Mouse (Mus musculus) limb, embryonic 10.5 days (tissue): ENCODE results near the gene Hoxc10. TPM values are rescaled to one million over a fixed set of nuclear protein-coding genes. Genes with fewer than 3 reads are reported as not detected.

Experiments used
- DNase-seq: peaks from one replicate; pipeline ENCODE4 v3.0.0-alpha.2; 2017; ENCODE audit warnings: low spot score
- H3K27ac ChIP-seq: fragments of 300-500 bp; sonication (generic); 2 replicates; pipeline ENCODE4 v1.5.1; 2016; ENCODE audit warnings: mild to moderate bottlenecking
- H3K27me3 ChIP-seq: fragments of 300-500 bp; sonication (generic); 2 replicates; pipeline ENCODE4 v1.6.1; 2016; ENCODE audit warnings: low read depth, mild to moderate bottlenecking; ENCODE audit not compliant: poor library complexity, severe bottlenecking
- H3K36me3 ChIP-seq: fragments of 300-500 bp; sonication (generic); 2 replicates; pipeline ENCODE4 v1.6.1; 2016; ENCODE audit warnings: mild to moderate bottlenecking, moderate library complexity
- H3K4me1 ChIP-seq: fragments of 300-500 bp; sonication (generic); 2 replicates; pipeline ENCODE4 v1.6.1; 2016
- H3K4me3 ChIP-seq: fragments of 300-500 bp; sonication (generic); 2 replicates; pipeline ENCODE4 v1.5.1; 2016; ENCODE audit warnings: mild to moderate bottlenecking, moderate library complexity
- H3K9me3 ChIP-seq: fragments of 300-500 bp; sonication (generic); replicated peaks from 2 replicates; pipeline ENCODE4 v1.6.1; 2016; ENCODE audit warnings: mild to moderate bottlenecking
- WGBS: fragments of 180-500 bp; shearing (Covaris S2); methylation state at CpG from one replicate; pipeline ENCODE4 v1.1.7; 2016; 5-methylcytosine and 5-hydroxymethylcytosine counted together
- polyA plus RNA-seq: library from polyadenylated mRNA; unstranded; fragments of >200 nt; fragmentation: Nextera tagmentation; extraction: Ambion mirVana; gene quantifications from 2 replicates; pipeline ENCODE4 v1.2.1, GENCODE M21; 2016

Gene Hoxc10
- polyA plus RNA-seq, 1 experiment from 2014 or later: 51.4 TPM

- H3K4me3 ChIP-seq: peak overlapping the region; percentile 40
- H3K27ac ChIP-seq: peak overlapping the region; percentile 93
- H3K27me3 ChIP-seq: peaks cover 100% of the 10 kb centered on the region
- peaks cover 32% of the 10 kb centered on the region for H3K4me1 ChIP-seq
- no peak for DNase-seq
- no peaks in the 10 kb centered on the region for H3K9me3 ChIP-seq
- WGBS: 8% methylated on average over 2 of the region's 2 CpGs
- H3K36me3 ChIP-seq: no peaks in the 10 kb centered on the region
These were observed 15.7 kb upstream of the Hoxc10 start for GRCm38 (mm10) chr15:102950877-102951276.

- DNase-seq: no peak
- Histone ChIP-seq H3K9me3 (no peaks in the 10 kb centered on the region), H3K36me3 (no peaks in the 10 kb centered on the region), H3K27me3 (peaks cover 100% of the 10 kb centered on the region), H3K27ac (peak overlapping the region; percentile 93), H3K4me1 (peaks cover 57% of the 10 kb centered on the region), H3K4me3 (peak overlapping the region; percentile 57)
- 2% methylated on average over 6 of the region's 6 CpGs for WGBS
These were observed 13.0 kb upstream of the Hoxc10 start for GRCm38 (mm10) chr15:102953561-102953960.

DNA sequence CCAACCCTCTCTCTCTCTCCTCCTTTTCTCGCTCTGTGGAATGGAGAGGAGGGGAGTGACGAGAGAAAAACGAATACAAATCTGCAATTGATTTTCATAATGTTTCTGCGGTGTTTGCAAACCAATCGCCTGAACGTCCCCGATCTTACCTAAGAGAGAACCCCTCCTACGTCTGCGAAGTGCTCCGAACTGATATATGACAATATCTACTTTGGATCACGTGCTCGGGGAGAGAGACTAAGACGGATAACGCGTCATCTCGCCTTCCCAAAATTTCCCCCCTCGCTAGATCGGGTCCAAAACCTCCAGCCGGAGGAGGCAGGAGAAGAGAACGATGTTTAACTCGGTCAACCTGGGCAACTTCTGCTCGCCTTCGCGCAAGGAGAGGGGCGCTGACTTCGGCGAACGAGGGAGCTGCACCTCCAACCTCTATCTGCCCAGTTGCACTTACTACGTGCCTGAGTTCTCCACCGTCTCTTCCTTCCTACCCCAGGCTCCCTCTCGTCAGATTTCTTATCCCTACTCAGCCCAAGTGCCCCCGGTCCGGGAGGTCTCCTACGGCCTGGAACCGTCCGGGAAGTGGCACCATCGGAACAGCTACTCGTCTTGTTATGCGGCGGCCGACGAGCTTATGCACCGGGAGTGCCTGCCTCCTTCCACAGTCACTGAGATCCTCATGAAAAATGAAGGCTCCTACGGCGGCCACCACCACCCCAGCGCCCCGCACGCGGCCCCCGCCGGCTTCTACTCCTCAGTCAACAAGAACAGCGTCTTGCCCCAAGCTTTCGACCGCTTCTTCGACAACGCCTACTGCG, 12.2 kb upstream of the Hoxc10 start, which contains the start of gene Hoxc11:
Hoxc11 (plus strand) TSS at position 236 of the 815 bp plus-strand sequence.
- H3K4me1 ChIP-seq: peaks cover 57% of the 10 kb centered on the region

GRCm38 (mm10) chr15:102955007-102955382, 11.6 kb upstream of the Hoxc10 start:
- Histone ChIP-seq H3K9me3 (no peaks in the 10 kb centered on the region), H3K4me3 (peak overlapping the region; percentile 57), H3K27me3 (peaks cover 100% of the 10 kb centered on the region), H3K4me1 (peaks cover 60% of the 10 kb centered on the region), H3K27ac (peak overlapping the region; percentile 93), H3K36me3 (no peaks in the 10 kb centered on the region)
- DNase-seq: no peak
- WGBS: under 1% methylated on average over 28 of the region's 28 CpGs

More for the DNA sequence above, 12.2 kb upstream of the Hoxc10 start, which contains the start of gene Hoxc11:
- no peak for DNase-seq
- H3K36me3 ChIP-seq: no peaks in the 10 kb centered on the region
- peak within 1 kb of the TSS; percentile 93 for H3K27ac ChIP-seq
- under 1% methylated on average over 57 of the region's 57 CpGs for WGBS
- H3K4me3 ChIP-seq: peak within 1 kb of the TSS; percentile 57
- peaks cover 100% of the 10 kb centered on the region for H3K27me3 ChIP-seq
- no peaks in the 10 kb centered on the region for H3K9me3 ChIP-seq

- peaks cover 100% of the 10 kb centered on the region for H3K27me3 ChIP-seq
- peak; percentile 81 for DNase-seq
- H3K27ac ChIP-seq: peak overlapping the region; percentile 93
- no peaks in the 10 kb centered on the region for H3K9me3 ChIP-seq
- no peaks in the 10 kb centered on the region for H3K36me3 ChIP-seq
- WGBS: under 1% methylated on average over 40 of the region's 40 CpGs
- peaks cover 63% of the 10 kb centered on the region for H3K4me1 ChIP-seq
- H3K4me3 ChIP-seq: peak overlapping the region; percentile 57
These were observed 10.6 kb upstream of the Hoxc10 start for GRCm38 (mm10) chr15:102955833-102956640.

DNA sequence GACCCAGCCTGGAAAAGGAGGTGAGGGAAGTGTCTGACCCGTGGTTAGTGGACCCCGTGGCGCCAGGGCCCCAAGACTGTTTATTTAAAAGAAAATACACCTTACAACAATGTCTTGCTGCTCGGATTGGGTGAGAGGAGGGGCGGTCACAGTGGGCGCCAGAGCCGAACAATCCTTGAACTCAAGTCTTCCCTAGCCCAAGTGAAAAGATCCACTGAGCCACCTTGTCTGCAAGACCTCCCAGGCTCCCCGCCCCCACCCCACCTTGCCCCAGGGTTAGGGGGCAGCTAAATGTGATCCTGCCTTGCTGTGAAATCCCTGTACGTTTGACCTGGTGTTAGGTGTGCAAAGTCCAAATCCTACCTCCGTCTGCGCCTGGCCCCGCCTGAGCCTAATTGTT, 9.7 kb upstream of the Hoxc10 start:
- Histone ChIP-seq H3K27me3 (peaks cover 100% of the 10 kb centered on the region), H3K4me3 (peak overlapping the region; percentile 57), H3K36me3 (no peaks in the 10 kb centered on the region), H3K9me3 (no peaks in the 10 kb centered on the region), H3K4me1 (peaks cover 70% of the 10 kb centered on the region), H3K27ac (peak overlapping the region; percentile 93)
- WGBS: under 1% methylated on average over 12 of the region's 12 CpGs
- no peak for DNase-seq

GRCm38 (mm10) chr15:102959663-102960191, 6.9 kb upstream of the Hoxc10 start:
- DNase-seq: no peak
- Histone ChIP-seq H3K4me1 (peaks cover 75% of the 10 kb centered on the region), H3K36me3 (no peaks in the 10 kb centered on the region), H3K27me3 (peaks cover 100% of the 10 kb centered on the region), H3K4me3 (peak overlapping the region; percentile 58), H3K27ac (peak overlapping the region; percentile 93), H3K9me3 (no peaks in the 10 kb centered on the region)
- under 1% methylated on average over 13 of the region's 13 CpGs for WGBS

DNA sequence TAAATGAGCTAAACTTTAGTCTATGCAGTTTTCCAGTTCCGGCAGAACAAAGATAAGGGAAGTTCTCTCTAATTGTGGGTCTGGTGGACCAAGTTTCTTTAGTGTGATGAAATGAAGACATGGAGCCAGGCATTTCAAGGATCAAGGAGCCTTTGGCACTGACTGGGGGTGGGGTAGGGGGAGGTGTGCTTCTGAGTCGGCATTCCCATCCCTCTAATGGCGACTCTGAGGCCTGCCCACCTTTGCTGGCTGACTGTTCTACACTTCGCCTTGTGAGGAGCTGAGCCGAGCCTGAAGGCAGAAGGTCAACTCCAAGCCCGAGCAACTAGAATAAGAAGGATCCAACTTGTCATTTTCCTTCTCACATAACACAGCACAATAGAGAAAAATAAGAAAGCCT, 4.9 kb upstream of the Hoxc10 start:
- Histone ChIP-seq H3K4me3 (peak overlapping the region; percentile 58), H3K27ac (peak overlapping the region; percentile 93), H3K4me1 (peaks cover 63% of the 10 kb centered on the region), H3K9me3 (no peaks in the 10 kb centered on the region), H3K36me3 (no peaks in the 10 kb centered on the region), H3K27me3 (peaks cover 100% of the 10 kb centered on the region)
- no peak for DNase-seq
- 3% methylated on average over 6 of the region's 6 CpGs for WGBS

GRCm38 (mm10) chr15:102962492-102962891, 4.1 kb upstream of the Hoxc10 start:
- peaks cover 63% of the 10 kb centered on the region for H3K4me1 ChIP-seq
- no peaks in the 10 kb centered on the region for H3K9me3 ChIP-seq
- H3K27me3 ChIP-seq: peaks cover 100% of the 10 kb centered on the region
- H3K4me3 ChIP-seq: peak overlapping the region; percentile 58
- 2% methylated on average over 13 of the region's 13 CpGs for WGBS
- H3K36me3 ChIP-seq: no peaks in the 10 kb centered on the region
- H3K27ac ChIP-seq: peak overlapping the region; percentile 93
- DNase-seq: no peak

- no peak for DNase-seq
- Histone ChIP-seq H3K27ac (peak overlapping the region; percentile 93), H3K36me3 (no peaks in the 10 kb centered on the region), H3K9me3 (no peaks in the 10 kb centered on the region), H3K27me3 (peaks cover 100% of the 10 kb centered on the region), H3K4me1 (peaks cover 58% of the 10 kb centered on the region), H3K4me3 (peak overlapping the region; percentile 58)
- WGBS: 2% methylated on average over 8 of the region's 8 CpGs
These were observed 3.3 kb upstream of the Hoxc10 start for GRCm38 (mm10) chr15:102963259-102963658.

DNA sequence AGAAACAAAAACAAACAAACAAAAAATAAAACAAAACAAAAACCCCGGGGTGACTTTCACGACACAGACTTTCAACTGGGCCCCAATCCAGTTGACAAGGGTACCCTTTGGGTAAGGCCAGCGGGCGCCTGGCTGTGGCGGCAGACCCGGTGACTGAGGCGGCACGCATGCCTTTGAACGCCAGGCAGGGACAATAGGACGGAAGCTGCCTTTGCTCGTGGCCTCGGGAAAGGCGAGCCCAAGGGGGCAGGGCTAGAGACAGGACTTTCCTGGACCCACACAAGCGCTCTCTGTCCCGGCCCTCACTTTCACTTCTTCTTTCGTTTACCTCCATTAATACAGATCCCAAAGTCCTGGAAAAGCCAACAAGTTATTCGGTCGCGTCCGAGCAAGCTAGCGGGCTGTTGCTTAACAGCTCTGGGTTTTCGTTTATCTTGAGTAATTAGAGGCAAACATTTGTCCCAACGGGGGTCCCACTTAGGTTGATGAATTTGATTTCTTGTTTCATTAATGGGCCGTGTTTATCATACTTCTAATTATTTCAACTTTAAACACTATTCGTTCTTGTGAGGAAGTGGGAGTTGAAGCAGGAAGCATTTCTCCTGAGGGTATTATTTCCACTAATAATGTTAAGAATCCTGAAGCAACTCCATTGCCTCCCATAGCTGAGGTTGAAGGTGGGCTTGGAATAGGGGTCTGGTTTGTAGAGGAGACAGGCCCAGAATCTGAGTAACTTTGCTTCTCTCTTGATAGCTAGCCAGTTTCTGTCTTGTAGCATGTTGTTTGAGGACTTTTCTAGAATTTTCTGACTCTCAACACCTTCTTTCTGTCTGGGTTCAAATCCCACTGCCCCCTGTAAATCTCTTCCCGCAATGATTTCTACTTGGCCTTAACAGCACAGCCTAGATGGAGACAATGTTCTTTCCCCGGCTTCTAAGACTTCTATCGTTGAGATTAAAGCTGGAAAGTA, 2.6 kb upstream of the Hoxc10 start:
- peaks cover 57% of the 10 kb centered on the region for H3K4me1 ChIP-seq
- WGBS: under 1% methylated on average over 28 of the region's 28 CpGs
- peaks cover 100% of the 10 kb centered on the region for H3K27me3 ChIP-seq
- peak overlapping the region; percentile 58 for H3K4me3 ChIP-seq
- H3K9me3 ChIP-seq: no peaks in the 10 kb centered on the region
- peak overlapping the region; percentile 93 for H3K27ac ChIP-seq
- peak; percentile 84 for DNase-seq
- no peaks in the 10 kb centered on the region for H3K36me3 ChIP-seq
